Mouse (Mus musculus): ENCODE measurements around the gene Fat1.

DNA sequence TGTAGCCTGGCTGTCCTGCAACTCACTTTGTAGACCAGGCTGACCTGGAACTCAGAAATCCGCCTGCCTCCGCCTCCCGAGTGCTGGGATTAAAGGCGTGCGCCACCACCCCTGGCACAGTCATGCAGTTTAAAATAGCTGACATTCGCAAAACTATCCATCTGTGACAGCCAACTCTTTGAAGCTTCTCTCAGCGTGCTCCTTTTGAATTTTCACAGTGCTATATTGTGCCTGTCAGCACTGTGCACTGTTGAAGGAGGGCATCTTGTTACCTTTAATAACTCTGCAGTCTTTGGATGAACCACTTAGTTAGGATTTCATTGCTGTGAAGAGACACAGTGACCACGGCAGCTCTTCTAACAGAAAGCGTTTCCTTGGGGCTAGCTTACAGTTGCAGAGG, 117.4 kb downstream of the Fat1 start:
- TF ChIP-seq CTCF (IDR thresholded peaks at IDR 0.05; ENCODE audit: extremely low read depth, insufficient read length, insufficient replicate concordance, low read depth, low read length): no peak
- no peak for TF ChIP-seq POLR2A (IDR thresholded peaks at IDR 0.05; ENCODE audit: low read depth, low read length)

Data from small intestine, adult 2 months (tissue).